Comparison of ENCODE assay signal across 19 mouse cellular contexts in the genomic region with DNA sequence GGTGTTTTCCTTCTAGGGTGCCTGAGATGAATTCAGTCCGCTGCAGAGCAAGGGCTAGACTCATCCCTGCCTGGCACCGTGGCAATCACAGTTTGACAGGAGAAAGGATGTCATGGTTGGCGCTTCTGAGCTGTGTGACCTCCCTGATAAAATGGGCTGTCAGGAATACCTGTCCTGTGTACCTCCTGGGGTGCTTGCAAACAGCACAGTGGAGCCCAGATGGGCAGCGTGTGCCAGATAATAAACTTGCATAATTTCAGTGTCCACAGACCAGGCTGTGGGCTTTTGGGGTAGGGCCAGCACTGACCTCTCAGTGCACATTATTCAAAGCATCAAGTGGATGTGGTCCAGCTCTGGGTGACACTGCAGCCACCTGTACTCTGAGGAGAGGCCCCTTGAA. TPM values are rescaled to one million over a fixed set of nuclear protein-coding genes. Genes with fewer than 3 reads are reported as not detected.
DNase-seq lines count a peak whose midpoint lies in the region; ATAC-seq and TF ChIP-seq lines count a peak whose summit lies in the region.
"Had no signal": no experiment of that assay in that cellular context is flagged by ENCODE, and none has a peak within 500 bp of the region (broad histone marks: within the 10 kb centered on the region; RNA-seq: fewer than 3 reads in every experiment).

No protein-coding gene starts in this region.

- H3K27ac ChIP-seq in cerebellum, adult 2 months (ENCODE audit: insufficient read depth, low read length): 0 out of 2 replicates have a peak overlapping the region, but pooled peaks have one; percentile 15
- 0 out of 2 replicates have a peak overlapping the region, but pooled peaks have one; percentile 42 for H3K27ac ChIP-seq in hindbrain, embryonic 11.5 days (ENCODE audit: low read depth, low read length)
- no peak overlapping the region for H3K27ac ChIP-seq in hindbrain, embryonic 16.5 days (ENCODE audit: low read depth, low read length)
- H3K27ac ChIP-seq in kidney, embryonic 14.5 days (ENCODE audit: low read depth, low read length): peak overlapping the region; percentile 24; the same call in 1 of the 2 replicates
- H3K27ac ChIP-seq in embryonic facial prominence, embryonic 10.5 days (replicated peaks): 0 out of 2 replicates have a peak overlapping the region, but pooled peaks have one; percentile 35
- H3K27ac ChIP-seq: embryonic facial prominence, embryonic 15.5 days; forebrain, embryonic 10.5 days; intestine, embryonic 15.5 days had no signal

- no peaks in the 10 kb centered on the region for H3K9me3 ChIP-seq in hindbrain, embryonic 11.5 days (ENCODE audit: control insufficient read depth, low read length)
- no peaks in the 10 kb centered on the region for H3K9me3 ChIP-seq in hindbrain, embryonic 16.5 days (ENCODE audit: control insufficient read depth, low read length)
- H3K9me3 ChIP-seq in kidney, embryonic 14.5 days (ENCODE audit: control insufficient read depth, low read length): no peaks in the 10 kb centered on the region
- H3K9me3 ChIP-seq in embryonic facial prominence, embryonic 10.5 days: no peaks in the 10 kb centered on the region
- H3K9me3 ChIP-seq: embryonic facial prominence, embryonic 15.5 days; forebrain, embryonic 10.5 days; heart, embryonic 12.5 days; intestine, embryonic 15.5 days had no signal

- H3K27me3 ChIP-seq in cerebellum, adult 2 months (ENCODE audit: control insufficient read depth, insufficient read depth, low read length): no peaks in the 10 kb centered on the region
- H3K27me3 ChIP-seq in hindbrain, embryonic 11.5 days (ENCODE audit: control insufficient read depth, insufficient read depth, low read length): no peaks in the 10 kb centered on the region
- H3K27me3 ChIP-seq in hindbrain, embryonic 16.5 days (replicated peaks; ENCODE audit: control insufficient read depth, insufficient read depth, low read length): no peaks in the 10 kb centered on the region
- no peaks in the 10 kb centered on the region for H3K27me3 ChIP-seq in kidney, embryonic 14.5 days (ENCODE audit: control insufficient read depth, insufficient read depth, low read length)
- peaks cover 43% of the 10 kb centered on the region for H3K27me3 ChIP-seq in embryonic facial prominence, embryonic 10.5 days (replicated peaks; ENCODE audit: low read depth, poor library complexity, severe bottlenecking)
- H3K27me3 ChIP-seq: embryonic facial prominence, embryonic 15.5 days; heart, embryonic 12.5 days; intestine, embryonic 15.5 days had no signal

- no peak for TF ChIP-seq CTCF in cerebellum, adult 2 months (IDR thresholded peaks at IDR 0.05; ENCODE audit: borderline replicate concordance, insufficient read depth, low read depth, low read length)

- H3K4me1 ChIP-seq in cerebellum, adult 2 months (ENCODE audit: control insufficient read depth, insufficient read depth, low read length): peaks cover 46% of the 10 kb centered on the region
- H3K4me1 ChIP-seq in hindbrain, embryonic 11.5 days (replicated peaks; ENCODE audit: control insufficient read depth, insufficient read depth, low read length): peaks cover 6% of the 10 kb centered on the region
- H3K4me1 ChIP-seq in hindbrain, embryonic 16.5 days (ENCODE audit: control insufficient read depth, insufficient read depth, low read depth, low read length): peaks cover 4% of the 10 kb centered on the region; the same call in 1 of the 2 replicates
- peaks cover 32% of the 10 kb centered on the region for H3K4me1 ChIP-seq in kidney, embryonic 14.5 days (ENCODE audit: control insufficient read depth, insufficient read depth, low read length)
- H3K4me1 ChIP-seq in embryonic facial prominence, embryonic 10.5 days: peaks cover 35% of the 10 kb centered on the region

- WGBS in cerebellum, adult 2 months: 12% methylated on average over 4 of the region's 4 CpGs
- 40% methylated on average over 4 of the region's 4 CpGs for WGBS in hindbrain, embryonic 11.5 days
- 47% methylated on average over 4 of the region's 4 CpGs for WGBS in hindbrain, embryonic 16.5 days
- WGBS in kidney, embryonic 14.5 days: 58% methylated on average over 4 of the region's 4 CpGs
- 42% methylated on average over 4 of the region's 4 CpGs for WGBS in embryonic facial prominence, embryonic 10.5 days

- no peak for ATAC-seq in hindbrain, embryonic 11.5 days (ENCODE audit: low FRiP score)
- no peak for ATAC-seq in hindbrain, embryonic 16.5 days
- ATAC-seq in kidney, embryonic 14.5 days (ENCODE audit: low FRiP score, low TSS enrichment): no peak; the same call in 1 of the 2 replicates
- ATAC-seq: forebrain, embryonic 16.5 days; intestine, embryonic 15.5 days had no signal

- DNase-seq in cerebellum, adult 2 months: no peak
- DNase-seq in cerebellum, adult 9-10 months: no peak
- no peak for DNase-seq in hindbrain, embryonic 11.5 days (ENCODE audit: low spot score)
- no peak for DNase-seq in kidney, postnatal 4 days
- no peak for DNase-seq in embryonic facial prominence, embryonic 10.5 days (ENCODE audit: low spot score)
- DNase-seq in lung, postnatal 4 days: no peak
- DNase-seq: adrenal gland, postnatal 10 days; cerebellum, adult 11 months; cerebellum, postnatal 36 days; gastrocnemius, postnatal 25 days; kidney, adult 2 months had no signal

- H3K4me3 ChIP-seq in cerebellum, adult 2 months (replicated peaks; ENCODE audit: insufficient read depth, low read depth, low read length): no peak overlapping the region
- H3K4me3 ChIP-seq in hindbrain, embryonic 11.5 days (ENCODE audit: low read depth, low read length): no peak overlapping the region
- no peak overlapping the region for H3K4me3 ChIP-seq in hindbrain, embryonic 16.5 days (ENCODE audit: low read length)
- no peak overlapping the region for H3K4me3 ChIP-seq in kidney, embryonic 14.5 days (ENCODE audit: low read length)
- H3K4me3 ChIP-seq in embryonic facial prominence, embryonic 10.5 days: no peak overlapping the region
- H3K4me3 ChIP-seq: embryonic facial prominence, embryonic 15.5 days; erythroblast, embryonic 14.5 days; forebrain, embryonic 10.5 days; heart, embryonic 12.5 days; intestine, embryonic 15.5 days had no signal

- H3K9ac ChIP-seq in hindbrain, embryonic 11.5 days (ENCODE audit: low read depth, low read length): no peak overlapping the region
- no peak overlapping the region for H3K9ac ChIP-seq in hindbrain, embryonic 16.5 days (ENCODE audit: low read depth, low read length)
- no peak overlapping the region for H3K9ac ChIP-seq in kidney, embryonic 14.5 days (ENCODE audit: low read depth, low read length)
- H3K9ac ChIP-seq: embryonic facial prominence, embryonic 15.5 days; heart, embryonic 12.5 days; intestine, embryonic 15.5 days had no signal

- no peak for TF ChIP-seq POLR2A in cerebellum, adult 2 months (IDR thresholded peaks at IDR 0.05; ENCODE audit: borderline replicate concordance, insufficient read depth, low read length)

- no peaks in the 10 kb centered on the region for H3K36me3 ChIP-seq in hindbrain, embryonic 11.5 days (ENCODE audit: control insufficient read depth, insufficient read depth, low read length)
- H3K36me3 ChIP-seq in hindbrain, embryonic 16.5 days (ENCODE audit: control insufficient read depth, insufficient read depth, low read length): peaks cover 20% of the 10 kb centered on the region
- peaks cover 44% of the 10 kb centered on the region for H3K36me3 ChIP-seq in kidney, embryonic 14.5 days (ENCODE audit: control insufficient read depth, insufficient read depth, low read length)
- peaks cover 20% of the 10 kb centered on the region; the same call in 1 of the 2 replicates for H3K36me3 ChIP-seq in embryonic facial prominence, embryonic 10.5 days (replicated peaks)

- H3K4me2 ChIP-seq in hindbrain, embryonic 11.5 days (replicated peaks; ENCODE audit: low read depth, low read length): no peak overlapping the region
- no peak overlapping the region for H3K4me2 ChIP-seq in hindbrain, embryonic 16.5 days (ENCODE audit: low read length)
- H3K4me2 ChIP-seq in kidney, embryonic 14.5 days (replicated peaks; ENCODE audit: low read depth, low read length): no peak overlapping the region
- H3K4me2 ChIP-seq: embryonic facial prominence, embryonic 15.5 days; heart, embryonic 12.5 days; intestine, embryonic 15.5 days had no signal

RNA-seq across cellular contexts. Expression of gene Dnmt3a, which starts 45.4 kb away (rescaled TPM):
- polyA plus RNA-seq in cerebellum, adult 2 months (2012; rRNA removed): 43.2 and 47.6 TPM in 2 replicates
- polyA plus RNA-seq in hindbrain, embryonic 11.5 days (2014; fragmentation: Nextera tagmentation; extraction: Ambion mirVana): 68.6 and 75.5 TPM in 2 replicates
- 94.1 and 104 TPM in 2 replicates for polyA plus RNA-seq in hindbrain, embryonic 16.5 days (2015; fragmentation: Nextera tagmentation; extraction: Ambion mirVana)
- 59.9 and 87.9 TPM in 2 replicates for polyA plus RNA-seq in kidney, embryonic 14.5 days (2014; fragmentation: Nextera tagmentation; extraction: Ambion mirVana)
- polyA plus RNA-seq in embryonic facial prominence, embryonic 10.5 days (2016; fragmentation: Nextera tagmentation; extraction: Ambion mirVana): 160 and 179 TPM in 2 replicates
